Mouse (Mus musculus) hindbrain, embryonic 16.5 days (tissue): ENCODE measurements around the gene Psmb9. TPM values are rescaled to one million over a fixed set of nuclear protein-coding genes. Genes with fewer than 3 reads are reported as not detected.
"Not testable (repeated sequence)": the region's sequence is repeated elsewhere in the genome, so short reads cannot be mapped to it uniquely, and the experiment has no call there.

Source experiments
- ATAC-seq: fragments of 200-750 bp; cut with Nextera tagmentation; 2 replicates; pipeline ENCODE4 v1.8.0; 2017; ENCODE audit warnings: moderate TSS enrichment, moderate library complexity
- H3K27ac ChIP-seq: fragments of 300-500 bp; sonication (generic); 2 replicates; pipeline ENCODE4 v1.5.1; 2014; ENCODE audit warnings: low read depth, mild to moderate bottlenecking, control low read depth, low read length, moderate library complexity
- H3K27me3 ChIP-seq: fragments of 300-500 bp; sonication (generic); replicated peaks from 2 replicates; pipeline ENCODE4 v1.6.1; 2014; ENCODE audit warnings: low read length; ENCODE audit not compliant: control insufficient read depth, insufficient read depth
- H3K36me3 ChIP-seq: fragments of 300-500 bp; sonication (generic); 2 replicates; pipeline ENCODE4 v1.6.1; 2014; ENCODE audit warnings: mild to moderate bottlenecking, low read length, moderate library complexity, mixed read lengths; ENCODE audit not compliant: control insufficient read depth, insufficient read depth
- H3K4me1 ChIP-seq: fragments of 300-500 bp; sonication (generic); 2 replicates; pipeline ENCODE4 v1.6.1; 2014; ENCODE audit warnings: low read depth, low read length; ENCODE audit not compliant: control insufficient read depth, insufficient read depth
- H3K4me2 ChIP-seq: fragments of 300-500 bp; sonication (generic); 2 replicates; pipeline ENCODE4 v1.6.1; 2014; ENCODE audit warnings: mild to moderate bottlenecking, low read length, control low read depth, moderate library complexity
- H3K4me3 ChIP-seq: fragments of 300-500 bp; sonication (generic); 2 replicates; pipeline ENCODE4 v1.5.1; 2014; ENCODE audit warnings: mild to moderate bottlenecking, low read length, control low read depth, moderate library complexity
- H3K9ac ChIP-seq: fragments of 300-500 bp; sonication (generic); 2 replicates; pipeline ENCODE4 v1.6.1; 2014; ENCODE audit warnings: low read depth, mild to moderate bottlenecking, control low read depth, low read length, moderate library complexity
- H3K9me3 ChIP-seq: fragments of 300-500 bp; sonication (generic); 2 replicates; pipeline ENCODE4 v1.6.1; 2014; ENCODE audit warnings: mild to moderate bottlenecking, low read length, moderate library complexity; ENCODE audit not compliant: control insufficient read depth
- WGBS: fragments of 180-500 bp; shearing (Covaris S2); extraction: QIAGEN DNeasy Blood & Tissue Kit; methylation state at CpG from one replicate; pipeline ENCODE4 v1.1.7; 2014; 5-methylcytosine and 5-hydroxymethylcytosine counted together
- polyA plus RNA-seq: library from polyadenylated mRNA; unstranded; fragments of >200 nt; fragmentation: Nextera tagmentation; extraction: Ambion mirVana; gene quantifications from 2 replicates; pipeline ENCODE4 v1.2.1, GENCODE M21; 2015

Psmb9 gene
- polyA plus RNA-seq, 1 experiment from 2014 or later: 1.8 TPM

- no peak overlapping the region for H3K4me3 ChIP-seq
- H3K4me2 ChIP-seq: no peak overlapping the region
- H3K9me3 ChIP-seq: no peaks in the 10 kb centered on the region; the same call in 1 of the 2 replicates
- H3K27me3 ChIP-seq: no peaks in the 10 kb centered on the region
- H3K4me1 ChIP-seq: no peaks in the 10 kb centered on the region
- WGBS: 87% methylated on average over 6 of the region's 6 CpGs
- ATAC-seq: no peak
- no peak overlapping the region for H3K27ac ChIP-seq
- H3K9ac ChIP-seq: no peak overlapping the region
- no peaks in the 10 kb centered on the region for H3K36me3 ChIP-seq
Observed at GRCm38 (mm10) chr17:34165033-34165730, 22.4 kb downstream of the Psmb9 start.

- Histone ChIP-seq H3K9me3 (no peaks in the 10 kb centered on the region; the same call in 1 of the 2 replicates), H3K36me3 (no peaks in the 10 kb centered on the region), H3K4me2 (no peak overlapping the region), H3K4me3 (no peak overlapping the region), H3K4me1 (no peaks in the 10 kb centered on the region), H3K27me3 (no peaks in the 10 kb centered on the region), H3K27ac (no peak overlapping the region), H3K9ac (no peak overlapping the region)
- WGBS: 41% methylated on average over 9 of the region's 9 CpGs
- ATAC-seq: no peak
Observed at GRCm38 (mm10) chr17:34164202-34164895, 23.2 kb downstream of the Psmb9 start.

GRCm38 (mm10) chr17:34155534-34155933 lies 32.0 kb downstream of the Psmb9 start:
- H3K27me3 ChIP-seq: no peaks in the 10 kb centered on the region
- no peak overlapping the region for H3K4me2 ChIP-seq
- WGBS: 57% methylated on average over 5 of the region's 5 CpGs
- no peak for ATAC-seq
- H3K9me3 ChIP-seq: no peaks in the 10 kb centered on the region
- H3K4me3 ChIP-seq: no peak overlapping the region
- H3K27ac ChIP-seq: no peak overlapping the region
- H3K9ac ChIP-seq: no peak overlapping the region
- no peaks in the 10 kb centered on the region for H3K36me3 ChIP-seq
- H3K4me1 ChIP-seq: no peaks in the 10 kb centered on the region

GRCm38 (mm10) chr17:34152923-34153322 lies 34.6 kb downstream of the Psmb9 start, which contains the start of gene H2-DMb1:
H2-DMb1 (plus strand) TSS chr17:34153072.
- 62% methylated on average over 4 of the region's 4 CpGs for WGBS
- Histone ChIP-seq H3K4me2 (no peak within 1 kb of the TSS), H3K36me3 (no peaks in the 10 kb centered on the region), H3K9me3 (no peaks in the 10 kb centered on the region), H3K4me3 (no peak within 1 kb of the TSS), H3K9ac (no peak within 1 kb of the TSS), H3K4me1 (no peaks in the 10 kb centered on the region), H3K27ac (no peak within 1 kb of the TSS), H3K27me3 (no peaks in the 10 kb centered on the region)
- no peak for ATAC-seq

GRCm38 (mm10) chr17:34144960-34145371 lies 42.6 kb downstream of the Psmb9 start:
- no peak for ATAC-seq
- Histone ChIP-seq H3K4me1 (peaks cover 3% of the 10 kb centered on the region; the same call in 1 of the 2 replicates), H3K27me3 (peaks cover 14% of the 10 kb centered on the region), H3K27ac (no peak overlapping the region), H3K36me3 (no peaks in the 10 kb centered on the region), H3K4me3 (no peak overlapping the region), H3K9me3 (no peaks in the 10 kb centered on the region), H3K4me2 (no peak overlapping the region), H3K9ac (no peak overlapping the region)
- 66% methylated on average over 3 of the region's 3 CpGs for WGBS

GRCm38 (mm10) chr17:34144221-34144620 lies 43.3 kb downstream of the Psmb9 start:
- peaks cover 18% of the 10 kb centered on the region for H3K27me3 ChIP-seq
- not testable (repeated sequence) for H3K4me2 ChIP-seq, H3K4me3 ChIP-seq, H3K9me3 ChIP-seq, H3K27ac ChIP-seq, H3K9ac ChIP-seq, ATAC-seq, H3K36me3 ChIP-seq
- WGBS: 89% methylated on average over 4 of the region's 4 CpGs
- H3K4me1 ChIP-seq: peaks cover 10% of the 10 kb centered on the region

- WGBS: 59% methylated on average over 5 of the region's 5 CpGs
- Histone ChIP-seq H3K9me3 (no peaks in the 10 kb centered on the region), H3K4me1 (peaks cover 12% of the 10 kb centered on the region), H3K27me3 (peaks cover 24% of the 10 kb centered on the region), H3K4me2 (no peak overlapping the region), H3K36me3 (no peaks in the 10 kb centered on the region), H3K27ac (no peak overlapping the region), H3K9ac (no peak overlapping the region), H3K4me3 (no peak overlapping the region)
- ATAC-seq: no peak
Observed at GRCm38 (mm10) chr17:34143461-34143860, 44.1 kb downstream of the Psmb9 start.

GRCm38 (mm10) chr17:34143033-34143432 lies 44.5 kb downstream of the Psmb9 start, which contains the start of gene H2-DMb2:
H2-DMb2 (plus strand) TSS chr17:34143307.
- H3K9ac ChIP-seq: no peak within 1 kb of the TSS
- no peak for ATAC-seq
- 30% methylated on average over 7 of the region's 7 CpGs for WGBS
- H3K4me2 ChIP-seq: no peak within 1 kb of the TSS
- peaks cover 28% of the 10 kb centered on the region for H3K27me3 ChIP-seq
- H3K36me3 ChIP-seq: no peaks in the 10 kb centered on the region
- no peak within 1 kb of the TSS for H3K27ac ChIP-seq
- no peaks in the 10 kb centered on the region for H3K9me3 ChIP-seq
- H3K4me1 ChIP-seq: peaks cover 12% of the 10 kb centered on the region
- H3K4me3 ChIP-seq: no peak within 1 kb of the TSS

GRCm38 (mm10) chr17:34142456-34143010 lies 45.0 kb downstream of the Psmb9 start:
- no peak overlapping the region for H3K4me2 ChIP-seq
- 85% methylated on average over 7 of the region's 7 CpGs for WGBS
- no peak overlapping the region for H3K9ac ChIP-seq

More at GRCm38 (mm10) chr17:34142456-34143010, 45.0 kb downstream of the Psmb9 start:
- H3K4me1 ChIP-seq: peaks cover 12% of the 10 kb centered on the region
- no peaks in the 10 kb centered on the region for H3K36me3 ChIP-seq
- no peak for ATAC-seq
- H3K9me3 ChIP-seq: no peaks in the 10 kb centered on the region
- peaks cover 31% of the 10 kb centered on the region for H3K27me3 ChIP-seq
- no peak overlapping the region for H3K4me3 ChIP-seq
- no peak overlapping the region for H3K27ac ChIP-seq
